Mouse (Mus musculus) brain, adult 2 months (tissue): ENCODE data around the gene Tacr2.

Experiments used
- DNase-seq: peaks from one replicate; pipeline ENCODE4 v3.0.0; 2011; ENCODE audit warnings: low read depth, low spot score

The Tacr2 gene

DNA sequence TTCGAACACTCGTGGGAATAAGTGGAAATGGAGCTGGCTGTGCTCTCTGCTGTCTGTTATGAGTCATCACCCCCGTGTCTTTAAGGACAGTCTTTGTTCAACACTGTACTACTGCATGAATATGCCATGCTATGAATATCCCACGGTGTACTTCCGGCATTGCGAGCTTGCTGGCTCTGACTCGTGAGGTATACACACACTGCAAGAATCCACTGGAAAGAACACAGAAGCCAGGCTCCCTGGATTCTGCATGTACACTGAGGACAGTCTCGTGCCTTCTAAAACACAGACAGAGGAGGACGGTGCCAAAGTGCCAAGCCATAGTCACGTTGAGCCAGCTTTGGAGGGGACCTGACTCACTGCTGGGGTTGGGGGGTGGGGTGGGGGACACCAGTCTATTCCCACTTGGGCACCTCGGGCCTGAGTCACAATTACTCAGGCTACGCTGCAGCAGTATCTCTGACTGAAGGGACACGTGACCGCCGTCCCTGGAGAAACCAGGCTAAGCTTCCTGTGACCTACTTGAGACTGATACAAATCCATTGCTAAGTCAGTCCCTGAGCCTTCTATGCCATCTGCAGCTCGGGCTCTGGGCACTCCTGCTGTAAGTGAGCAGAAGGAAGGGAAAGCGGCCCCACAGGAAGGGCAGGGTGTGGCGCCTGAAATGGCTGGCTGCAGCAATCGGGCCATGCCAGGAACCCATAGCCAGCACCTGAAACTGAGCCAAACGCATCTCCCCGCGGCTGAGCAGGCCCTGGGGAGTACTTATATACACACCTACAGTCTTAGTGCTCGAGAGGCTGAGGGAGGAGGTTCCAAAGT is 48.0 kb downstream of the Tacr2 start:
- peak; percentile 98 for DNase-seq

DNA sequence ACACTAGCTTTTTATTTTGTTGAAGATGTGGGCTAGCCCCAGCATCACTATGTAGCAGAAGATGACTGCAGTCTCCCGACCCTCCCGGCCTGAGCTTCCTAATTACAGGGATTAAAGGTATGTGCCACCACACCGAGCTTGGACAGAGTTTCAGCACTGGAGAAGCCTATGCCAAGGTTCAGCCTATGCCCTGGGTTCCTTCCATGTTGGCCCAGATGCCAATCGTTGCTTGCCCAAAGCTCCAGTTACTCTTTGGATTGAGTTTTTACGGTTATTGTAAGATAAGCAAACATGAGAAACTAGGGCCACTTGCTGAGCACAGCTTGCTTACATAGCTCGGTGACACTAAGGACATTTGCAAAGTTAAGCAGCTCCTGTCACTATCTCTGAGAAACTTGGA is 52.9 kb downstream of the Tacr2 start:
- DNase-seq: peak; percentile 44

DNA sequence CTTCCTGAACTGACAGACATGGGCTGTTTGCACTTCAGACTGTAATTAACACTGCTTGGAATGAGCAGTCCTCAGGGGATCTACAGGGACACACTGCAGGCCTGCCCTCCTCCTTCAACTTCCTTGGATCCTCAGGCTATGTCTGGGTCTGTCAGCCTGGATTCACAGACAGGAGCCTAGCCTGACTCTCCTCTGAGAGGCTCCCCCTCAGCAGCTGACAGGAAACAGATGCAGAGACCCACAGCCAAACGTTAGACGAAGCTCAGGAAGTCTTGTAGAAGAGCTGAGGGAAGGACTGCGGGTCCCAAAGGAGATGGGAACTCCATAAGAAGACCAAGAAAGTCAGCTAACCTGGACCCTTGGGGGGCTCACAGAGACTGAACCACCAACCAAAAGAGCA is 54.2 kb downstream of the Tacr2 start:
- peak; percentile 29 for DNase-seq

DNA sequence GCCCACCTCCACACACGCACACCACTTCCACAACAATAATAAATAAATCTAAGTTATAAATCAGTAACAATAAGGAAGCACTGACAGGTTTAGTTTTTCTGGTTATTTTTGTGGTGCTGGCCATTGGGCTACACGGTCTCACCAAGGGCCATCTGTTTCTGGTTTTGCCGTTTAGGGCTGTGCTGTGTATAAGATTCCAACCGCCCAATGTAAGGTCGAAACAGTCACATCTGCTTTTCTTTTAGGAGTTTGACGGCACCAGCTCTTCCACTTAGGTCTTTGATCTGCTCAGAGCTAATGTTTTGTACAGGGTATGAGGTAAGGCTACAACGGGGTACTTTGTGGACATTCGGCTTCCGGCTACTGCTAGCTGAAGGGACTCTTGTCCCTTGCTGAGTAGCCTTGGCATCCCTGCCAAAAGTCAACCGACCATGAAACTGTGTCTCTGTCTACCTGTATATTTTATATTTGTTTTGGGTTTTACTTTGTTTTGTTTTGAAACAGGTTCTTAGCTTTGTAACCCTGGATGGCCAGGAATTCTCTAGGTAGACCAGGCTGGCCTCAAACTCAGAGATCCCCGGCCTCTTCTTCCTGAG is 56.8 kb downstream of the Tacr2 start:
- no peak for DNase-seq

DNA sequence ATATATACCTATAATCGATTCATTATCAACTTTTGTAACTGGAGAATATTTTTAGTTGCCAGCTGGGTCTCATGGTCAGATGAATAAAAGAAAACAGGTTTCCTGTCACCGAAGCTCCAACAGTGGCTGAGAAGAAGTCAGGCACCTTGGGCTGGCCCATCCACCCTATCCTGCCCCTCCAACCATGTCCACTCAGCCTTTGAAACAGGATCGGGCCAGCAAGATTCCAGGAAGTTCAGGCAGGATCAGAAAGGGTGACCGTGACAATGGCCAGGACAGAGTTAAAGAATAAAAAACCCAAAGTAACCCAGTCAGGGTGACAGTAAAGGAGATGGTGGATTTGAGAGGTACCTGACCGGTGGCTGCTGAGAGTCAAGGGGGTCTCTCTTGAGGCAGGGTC is 57.4 kb downstream of the Tacr2 start:
- no peak for DNase-seq

DNA sequence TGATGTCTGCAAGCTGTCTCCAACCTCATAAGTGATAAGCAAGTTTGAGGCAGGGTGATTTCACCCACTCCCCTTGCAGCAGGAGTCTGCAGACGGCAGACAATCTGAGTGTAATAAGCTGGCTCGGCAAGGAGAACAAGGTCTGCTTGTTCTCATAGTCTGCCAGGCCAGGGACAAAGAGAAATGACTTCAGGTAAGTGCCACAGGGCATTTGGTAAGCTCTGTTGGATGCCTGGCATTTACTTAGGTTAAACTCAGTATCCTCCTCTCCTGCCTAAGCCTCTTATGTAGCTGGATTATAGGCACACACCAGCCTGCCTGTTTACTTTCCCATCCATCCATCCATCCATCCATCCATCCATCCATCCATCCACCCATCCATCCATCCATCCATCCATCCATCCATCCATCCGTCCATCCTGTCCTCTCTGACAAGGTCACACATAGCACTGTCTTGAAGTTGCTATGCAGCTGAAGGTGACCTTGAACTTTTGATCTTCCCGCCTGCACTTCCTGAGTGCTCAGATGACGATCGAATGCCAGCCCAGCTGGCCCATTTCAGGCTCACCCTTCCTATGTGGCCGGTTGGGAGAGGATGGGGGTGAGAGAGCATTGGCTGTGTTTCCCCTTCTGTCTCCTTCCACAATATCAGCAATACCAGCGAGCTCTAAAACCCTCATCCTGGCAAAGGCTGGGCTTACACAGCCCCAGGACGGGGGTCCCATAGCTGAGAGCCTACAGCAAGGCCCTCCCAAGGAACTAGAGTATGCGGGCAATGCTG is 58.2 kb downstream of the Tacr2 start:
- peak; percentile 78 for DNase-seq

DNA sequence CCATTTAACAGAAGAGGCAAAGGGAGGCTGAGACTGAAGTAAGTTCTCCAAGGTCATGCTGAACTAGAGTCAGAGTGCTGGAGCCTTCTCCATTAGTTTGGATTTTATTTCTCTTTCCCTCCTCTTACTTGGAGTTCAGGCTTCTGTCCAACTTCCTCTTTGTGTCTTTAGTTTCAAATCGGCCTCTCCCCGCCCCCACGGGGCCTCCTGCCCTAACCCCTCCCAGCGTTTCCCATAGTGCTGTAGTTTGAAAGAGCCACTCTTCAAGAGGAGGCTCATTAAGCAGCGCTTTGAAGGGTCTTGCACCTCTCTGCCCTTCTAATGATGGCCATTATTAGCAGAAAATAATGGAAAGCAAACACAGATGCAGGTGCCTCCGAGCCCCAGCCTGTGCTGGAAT is 59.2 kb downstream of the Tacr2 start:
- DNase-seq: no peak

DNA sequence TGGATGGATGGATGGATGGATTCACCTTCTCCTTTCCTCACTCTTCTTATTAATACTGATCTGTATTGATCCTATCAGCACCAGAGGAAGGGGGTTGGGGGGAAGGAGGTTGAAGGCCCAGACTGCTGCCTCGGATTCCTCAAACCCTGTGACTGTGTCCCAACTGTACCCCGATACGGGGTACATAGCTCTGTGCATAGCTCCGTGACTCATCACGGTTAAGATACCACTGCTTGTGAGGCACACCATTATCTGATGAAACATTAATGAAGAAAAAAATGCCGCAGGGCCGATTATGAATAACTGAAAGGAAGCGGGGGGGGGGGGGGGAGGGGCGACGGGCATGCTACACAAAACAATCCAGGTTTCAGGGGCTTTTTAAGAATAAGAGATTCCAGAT is 60.9 kb downstream of the Tacr2 start:
- no peak for DNase-seq

DNA sequence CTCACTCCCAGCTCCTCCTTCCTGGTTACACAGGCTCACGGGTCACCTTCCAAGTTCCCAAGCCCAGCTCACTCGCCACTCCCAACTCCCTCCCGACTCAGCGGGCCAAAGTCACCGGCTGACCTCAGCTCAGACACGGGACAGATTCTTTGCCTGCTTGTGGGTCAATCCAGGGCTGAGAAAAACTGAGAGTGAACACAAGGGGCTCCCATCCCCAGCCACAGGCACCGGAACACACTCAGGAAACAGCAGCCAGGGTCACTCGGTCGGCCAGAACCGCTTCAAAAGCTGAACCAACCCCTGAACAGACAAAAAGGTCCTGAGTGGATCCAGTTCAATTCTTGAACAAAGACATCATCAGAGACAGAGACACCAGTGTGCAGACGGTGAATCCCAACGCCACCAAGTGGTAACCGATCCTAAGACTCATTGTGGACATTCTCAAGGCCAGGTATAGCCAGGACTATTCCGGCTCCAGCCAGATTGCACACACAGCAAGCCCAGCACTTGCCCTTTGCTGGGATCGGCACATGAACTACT is 61.7 kb downstream of the Tacr2 start:
- peak; percentile 66 for DNase-seq
